Mouse (Mus musculus) ZHBTc4 (cell line): ENCODE measurements at regions not wholly inside any gene's neighbourhood (a gene's known extent, or its start where the extent isn't known, plus 50 kb on each side); places are given as distances from the start of the nearest gene placed in this dataset.

Experiments used
- DNase-seq: peaks from one replicate; pipeline ENCODE4 v3.0.0-alpha.2; 2011; ENCODE audit warnings: low read depth, low spot score

DNA sequence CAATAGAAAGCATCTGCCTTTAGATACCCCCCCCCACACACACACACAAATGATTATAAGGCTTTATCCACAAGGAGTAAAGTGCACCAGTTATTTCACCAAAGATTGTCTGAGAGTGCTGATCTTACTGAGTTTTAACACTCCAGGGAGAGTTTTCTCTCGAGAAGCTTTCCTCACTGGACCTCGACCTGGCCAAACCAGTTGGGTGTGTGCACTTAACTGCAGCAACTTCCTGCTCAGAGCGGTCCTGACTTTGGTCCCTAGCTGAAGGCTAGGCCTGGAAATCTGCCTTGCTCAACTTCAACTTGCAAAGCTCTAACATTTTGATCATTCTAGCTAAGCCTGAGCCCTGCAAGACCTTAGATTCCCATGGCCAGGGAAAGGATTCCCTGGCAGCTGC is 549.3 kb downstream of the Ankrd7 start:
- no peak for DNase-seq

DNA sequence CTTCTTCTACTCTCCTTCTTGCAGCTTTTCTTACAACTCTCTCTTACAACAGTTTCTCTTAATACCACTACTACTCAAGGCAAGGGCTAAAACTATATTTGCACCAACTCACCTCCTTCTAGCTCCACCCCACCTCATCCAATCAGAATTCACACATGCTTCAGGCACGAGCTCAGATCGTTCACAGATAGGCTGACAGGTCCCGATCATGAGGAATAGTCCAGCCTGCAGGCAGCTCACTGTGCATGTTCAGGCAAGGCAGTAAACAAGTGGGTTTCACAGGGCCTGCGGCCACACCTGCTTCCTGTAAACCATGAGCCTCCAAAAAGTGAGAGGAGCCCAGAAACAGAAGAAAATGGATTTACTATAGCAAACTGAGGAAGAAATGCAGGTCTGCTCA is 590.9 kb downstream of the Ankrd7 start:
- peak; percentile 49 for DNase-seq
